ENCODE assay signal across 8 mouse cellular contexts in the genomic region with DNA sequence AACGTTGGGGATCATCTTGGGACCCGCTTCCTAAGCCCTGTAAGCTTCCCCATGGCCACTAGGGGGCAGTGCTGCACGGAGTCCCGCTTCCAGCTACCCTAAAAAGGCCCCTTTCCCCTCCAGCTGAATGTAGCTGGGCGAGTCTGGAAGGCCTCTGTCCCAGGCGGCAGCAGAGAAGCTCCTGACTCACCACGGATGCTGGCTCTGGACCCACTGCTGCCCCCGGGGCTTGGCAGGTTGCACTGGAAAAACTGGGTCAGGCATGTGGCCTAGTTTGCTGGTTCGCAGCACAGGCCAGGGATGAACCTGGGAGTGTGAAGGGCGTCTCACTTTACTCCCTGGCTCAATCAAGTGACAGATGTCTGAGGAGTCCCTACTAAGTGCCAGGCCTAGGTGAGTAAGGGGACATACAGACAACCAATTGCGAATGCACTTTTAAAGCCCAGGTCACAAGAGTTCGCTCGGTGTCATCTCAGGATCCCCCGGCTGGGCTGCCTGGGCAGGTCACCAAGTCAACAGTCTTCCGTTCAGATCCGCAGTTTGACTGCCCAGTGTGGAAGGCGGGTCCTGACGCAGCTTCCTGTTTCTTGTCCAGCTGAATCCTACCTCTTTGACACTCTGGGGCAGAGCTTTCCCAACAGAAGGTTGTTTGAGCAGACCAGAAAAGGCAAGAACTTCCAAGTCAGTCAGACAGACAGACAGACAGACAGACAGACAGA. TPM values are rescaled to one million over a fixed set of nuclear protein-coding genes. Genes with fewer than 3 reads are reported as not detected.
DNase-seq lines count a peak whose midpoint lies in the region; ATAC-seq lines count a peak whose summit lies in the region.

No protein-coding gene starts in this region.

- no peaks in the 10 kb centered on the region for H3K9me3 ChIP-seq in intestine, embryonic 16.5 days (ENCODE audit: control insufficient read depth, low read length)
- H3K9me3 ChIP-seq in midbrain, embryonic 10.5 days (replicated peaks): no peaks in the 10 kb centered on the region

- peak overlapping the region; percentile 26; the same call in 1 of the 2 replicates for H3K4me2 ChIP-seq in intestine, embryonic 16.5 days (ENCODE audit: low read depth, low read length)

- H3K4me1 ChIP-seq in intestine, embryonic 16.5 days (ENCODE audit: control insufficient read depth, insufficient read depth, low read length): peaks cover 10% of the 10 kb centered on the region
- peaks cover 9% of the 10 kb centered on the region for H3K4me1 ChIP-seq in midbrain, embryonic 10.5 days

- H3K27ac ChIP-seq in intestine, embryonic 16.5 days (ENCODE audit: low read length): peak overlapping the region; percentile 53
- H3K27ac ChIP-seq in midbrain, embryonic 10.5 days (replicated peaks): peak overlapping the region; percentile 75

- peak; percentile 73 for ATAC-seq in intestine, embryonic 16.5 days

- H3K36me3 ChIP-seq in intestine, embryonic 16.5 days (ENCODE audit: control insufficient read depth, insufficient read depth, low read length): no peaks in the 10 kb centered on the region
- H3K36me3 ChIP-seq in midbrain, embryonic 10.5 days: no peaks in the 10 kb centered on the region

- H3K9ac ChIP-seq in intestine, embryonic 16.5 days (ENCODE audit: low read depth, low read length): peak overlapping the region; percentile 58

- intact Hi-C loops in left cerebral cortex, postnatal 36 days (cut with DNase I): loop anchor here (2.0 to 5.0 kb wide), 2 partner anchors 72 to 173 kb away; a partner anchor contains a TSS

- peak; percentile 92 to 96 for DNase-seq in adrenal gland, adult 18-20 months (ENCODE audit: low spot score in 2 of 2)
- peak; percentile 94 for DNase-seq in embryo, embryonic 10 days (ENCODE audit: low spot score)
- peak; percentile 97 for DNase-seq in gastrocnemius, postnatal 25 days
- DNase-seq in left cerebral cortex, postnatal 36 days (ENCODE audit: low spot score in 2 of 2): peak; percentile 64 to 69
- peak; percentile 86 for DNase-seq in midbrain, embryonic 10.5 days (ENCODE audit: low spot score)
- DNase-seq in right cerebral cortex, postnatal 36 days (ENCODE audit: low spot score in 2 of 2): peak; percentile 34 to 44
- DNase-seq in yolk sac, embryonic 10.5 days (ENCODE audit: low spot score): peak; percentile 64

- H3K27me3 ChIP-seq in intestine, embryonic 16.5 days (replicated peaks; ENCODE audit: control insufficient read depth, insufficient read depth, low read length): no peaks in the 10 kb centered on the region
- no peaks in the 10 kb centered on the region for H3K27me3 ChIP-seq in midbrain, embryonic 10.5 days (ENCODE audit: low read depth, poor library complexity, severe bottlenecking)

- no peak overlapping the region; the same call in 1 of the 2 replicates for H3K4me3 ChIP-seq in intestine, embryonic 16.5 days (ENCODE audit: low read length)
- H3K4me3 ChIP-seq in midbrain, embryonic 10.5 days: no peak overlapping the region

- WGBS in intestine, embryonic 16.5 days: 29% methylated on average over 18 of the region's 18 CpGs
- WGBS in midbrain, embryonic 10.5 days: 44% methylated on average over 18 of the region's 18 CpGs

RNA-seq across cellular contexts. Expression of a gene that starts 29.8 kb away (rescaled TPM):
- 10 to 100 TPM; 34.5 to 46.1 TPM for total RNA-seq in adrenal gland, adult 18-20 months (2021)
- 10 to 100 TPM in 1 of 2 experiments, 1 to 10 TPM in 1; 7.5 to 14.0 TPM for total RNA-seq in gastrocnemius, postnatal 25 days (2021)
- polyA plus RNA-seq in intestine, embryonic 16.5 days (2015; fragmentation: Nextera tagmentation; extraction: Ambion mirVana): 149 and 158 TPM in 2 replicates
- 10 to 100 TPM; 54.0 to 84.7 TPM for total RNA-seq in left cerebral cortex, postnatal 36 days (2021)
- 253 and 339 TPM in 2 replicates for polyA plus RNA-seq in midbrain, embryonic 10.5 days (2016; fragmentation: Nextera tagmentation; extraction: Ambion mirVana)

Comparison
In these comparisons a context has a peak if more than half of its experiments do, and no peak if none do; other contexts are left out.
1. DNase-seq: peak in every context shown above with its lines; median percentile 97 in gastrocnemius, postnatal 25 days; 94 in adrenal gland, adult 18-20 months; 94 in embryo, embryonic 10 days; 86 in midbrain, embryonic 10.5 days; 66 in left cerebral cortex, postnatal 36 days; 64 in yolk sac, embryonic 10.5 days; 39 in right cerebral cortex, postnatal 36 days.